Mouse (Mus musculus) neural tube, embryonic 13.5 days (tissue): ENCODE results near the gene Dlg4. TPM values are rescaled to one million over a fixed set of nuclear protein-coding genes. Genes with fewer than 3 reads are reported as not detected.

Experiments
- ATAC-seq: fragments of 200-750 bp; cut with Nextera tagmentation; 2 replicates; pipeline ENCODE4 v1.8.0; 2017; ENCODE audit warnings: low read depth, mild to moderate bottlenecking, moderate TSS enrichment, moderate library complexity
- H3K27ac ChIP-seq: fragments of 300-500 bp; sonication (generic); replicated peaks from 2 replicates; pipeline ENCODE4 v1.5.1; 2015; ENCODE audit warnings: moderate library complexity, mild to moderate bottlenecking, inconsistent platforms
- H3K27me3 ChIP-seq: fragments of 300-500 bp; sonication (generic); 2 replicates; pipeline ENCODE4 v1.6.1; 2015; ENCODE audit warnings: mild to moderate bottlenecking, inconsistent platforms
- H3K36me3 ChIP-seq: fragments of 300-500 bp; sonication (generic); 2 replicates; pipeline ENCODE4 v1.6.1; 2015; ENCODE audit warnings: mild to moderate bottlenecking, inconsistent platforms
- H3K4me1 ChIP-seq: fragments of 300-500 bp; sonication (generic); replicated peaks from 2 replicates; pipeline ENCODE4 v1.6.1; 2015; ENCODE audit warnings: inconsistent platforms
- H3K4me2 ChIP-seq: fragments of 300-500 bp; sonication (generic); 2 replicates; pipeline ENCODE4 v1.6.1; 2015; ENCODE audit warnings: inconsistent platforms, mild to moderate bottlenecking, moderate library complexity
- H3K4me3 ChIP-seq: fragments of 300-500 bp; sonication (generic); 2 replicates; pipeline ENCODE4 v1.5.1; 2015; ENCODE audit warnings: mild to moderate bottlenecking, inconsistent platforms
- H3K9ac ChIP-seq: fragments of 300-500 bp; sonication (generic); 2 replicates; pipeline ENCODE4 v1.6.1; 2015; ENCODE audit warnings: moderate library complexity, mild to moderate bottlenecking, inconsistent platforms
- H3K9me3 ChIP-seq: fragments of 300-500 bp; sonication (generic); 2 replicates; pipeline ENCODE4 v1.6.1; 2016; ENCODE audit warnings: inconsistent platforms
- WGBS: fragments of 180-500 bp; shearing (Covaris S2); methylation state at CpG from one replicate; pipeline ENCODE4 v1.1.7; 2015; 5-methylcytosine and 5-hydroxymethylcytosine counted together
- polyA plus RNA-seq: library from polyadenylated mRNA; unstranded; fragments of >200 nt; fragmentation: Nextera tagmentation; extraction: Ambion mirVana; gene quantifications from 2 replicates; pipeline ENCODE4 v1.2.1, GENCODE M21; 2015

Dlg4 gene
- polyA plus RNA-seq, 1 experiment from 2014 or later = 23.5 TPM

GRCm38 (mm10) chr11:70023481-70024150, 6.9 kb downstream of the Dlg4 start:
- Histone ChIP-seq H3K27ac (peak overlapping the region; percentile 79), H3K36me3 (no peaks in the 10 kb centered on the region), H3K4me3 (peak overlapping the region; percentile 39), H3K9me3 (no peaks in the 10 kb centered on the region), H3K4me1 (peaks cover 94% of the 10 kb centered on the region), H3K27me3 (no peaks in the 10 kb centered on the region), H3K9ac (peak overlapping the region; percentile 71), H3K4me2 (peak overlapping the region; percentile 70)
- no peak for ATAC-seq
- 7% methylated on average over 23 of the region's 29 CpGs for WGBS

DNA sequence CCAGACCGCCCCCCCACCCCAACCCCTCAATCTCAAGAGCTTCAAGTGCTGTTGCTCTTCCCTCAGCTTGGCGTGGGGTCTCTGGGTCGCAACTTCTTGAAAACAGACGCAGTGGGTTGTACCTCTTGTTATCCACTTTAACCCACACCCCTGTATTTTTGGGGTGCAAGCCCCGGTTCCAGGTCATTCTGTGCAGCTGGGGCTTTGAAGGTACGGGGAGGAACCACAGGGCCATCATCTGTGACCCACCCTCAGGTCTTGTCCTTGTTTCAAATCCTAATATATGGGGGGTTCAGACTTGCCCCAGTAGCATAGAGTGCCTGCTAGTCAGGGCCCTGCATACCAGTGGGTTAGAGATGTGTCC, 7.4 kb downstream of the Dlg4 start:
- Histone ChIP-seq H3K9ac (peak overlapping the region; percentile 71), H3K36me3 (no peaks in the 10 kb centered on the region), H3K4me2 (peak overlapping the region; percentile 70), H3K4me1 (peaks cover 94% of the 10 kb centered on the region), H3K27me3 (no peaks in the 10 kb centered on the region), H3K4me3 (peak overlapping the region; percentile 39), H3K9me3 (no peaks in the 10 kb centered on the region), H3K27ac (peak overlapping the region; percentile 79)
- no peak for ATAC-seq
- WGBS = 14% methylated on average over 6 of the region's 6 CpGs

- peak overlapping the region; percentile 66 for H3K4me2 ChIP-seq
- H3K4me1 ChIP-seq = peaks cover 96% of the 10 kb centered on the region
- peak overlapping the region; percentile 32 for H3K4me3 ChIP-seq
- no peaks in the 10 kb centered on the region for H3K27me3 ChIP-seq
- ATAC-seq = no peak
- peak overlapping the region; percentile 98 for H3K27ac ChIP-seq
- WGBS = 3% methylated on average over 19 of the region's 19 CpGs
- H3K9me3 ChIP-seq = no peaks in the 10 kb centered on the region
- peaks cover 15% of the 10 kb centered on the region for H3K36me3 ChIP-seq
- H3K9ac ChIP-seq = peak overlapping the region; percentile 66
Observed at GRCm38 (mm10) chr11:70026689-70027088, 9.9 kb downstream of the Dlg4 start.

- peaks cover 89% of the 10 kb centered on the region for H3K4me1 ChIP-seq
- H3K36me3 ChIP-seq = peaks cover 22% of the 10 kb centered on the region
- H3K4me3 ChIP-seq = peak overlapping the region; percentile 32
- peak overlapping the region; percentile 66 for H3K9ac ChIP-seq
- peak overlapping the region; percentile 98 for H3K27ac ChIP-seq
- no peak for ATAC-seq
- H3K9me3 ChIP-seq = no peaks in the 10 kb centered on the region
- H3K27me3 ChIP-seq = no peaks in the 10 kb centered on the region
- 40% methylated on average over 9 of the region's 9 CpGs for WGBS
- peak overlapping the region; percentile 66 for H3K4me2 ChIP-seq
Observed at GRCm38 (mm10) chr11:70027397-70027796, 10.7 kb downstream of the Dlg4 start.

GRCm38 (mm10) chr11:70028401-70029129, 11.8 kb downstream of the Dlg4 start:
- no peaks in the 10 kb centered on the region for H3K27me3 ChIP-seq
- ATAC-seq = peak; percentile 12
- WGBS = 19% methylated on average over 12 of the region's 12 CpGs
- H3K4me1 ChIP-seq = peaks cover 77% of the 10 kb centered on the region
- H3K36me3 ChIP-seq = peaks cover 32% of the 10 kb centered on the region
- peak overlapping the region; percentile 32 for H3K4me3 ChIP-seq
- H3K9me3 ChIP-seq = no peaks in the 10 kb centered on the region
- H3K9ac ChIP-seq = peak overlapping the region; percentile 66
- peak overlapping the region; percentile 66 for H3K4me2 ChIP-seq
- peak overlapping the region; percentile 98 for H3K27ac ChIP-seq

- Histone ChIP-seq H3K4me2 (peak overlapping the region; percentile 66), H3K36me3 (peaks cover 39% of the 10 kb centered on the region), H3K27me3 (no peaks in the 10 kb centered on the region), H3K9me3 (no peaks in the 10 kb centered on the region), H3K27ac (peak overlapping the region; percentile 98), H3K9ac (peak overlapping the region; percentile 66), H3K4me3 (peak overlapping the region; percentile 32), H3K4me1 (peaks cover 71% of the 10 kb centered on the region)
- WGBS = 0% methylated on average over 20 of the region's 20 CpGs
- peak; percentile 95 for ATAC-seq
Observed at GRCm38 (mm10) chr11:70029130-70029801, 12.5 kb downstream of the Dlg4 start.

- ATAC-seq = peak; percentile 57
- peaks cover 64% of the 10 kb centered on the region for H3K4me1 ChIP-seq
- WGBS = 22% methylated on average over 11 of the region's 11 CpGs
Observed at GRCm38 (mm10) chr11:70029829-70030550, 13.2 kb downstream of the Dlg4 start.

DNA sequence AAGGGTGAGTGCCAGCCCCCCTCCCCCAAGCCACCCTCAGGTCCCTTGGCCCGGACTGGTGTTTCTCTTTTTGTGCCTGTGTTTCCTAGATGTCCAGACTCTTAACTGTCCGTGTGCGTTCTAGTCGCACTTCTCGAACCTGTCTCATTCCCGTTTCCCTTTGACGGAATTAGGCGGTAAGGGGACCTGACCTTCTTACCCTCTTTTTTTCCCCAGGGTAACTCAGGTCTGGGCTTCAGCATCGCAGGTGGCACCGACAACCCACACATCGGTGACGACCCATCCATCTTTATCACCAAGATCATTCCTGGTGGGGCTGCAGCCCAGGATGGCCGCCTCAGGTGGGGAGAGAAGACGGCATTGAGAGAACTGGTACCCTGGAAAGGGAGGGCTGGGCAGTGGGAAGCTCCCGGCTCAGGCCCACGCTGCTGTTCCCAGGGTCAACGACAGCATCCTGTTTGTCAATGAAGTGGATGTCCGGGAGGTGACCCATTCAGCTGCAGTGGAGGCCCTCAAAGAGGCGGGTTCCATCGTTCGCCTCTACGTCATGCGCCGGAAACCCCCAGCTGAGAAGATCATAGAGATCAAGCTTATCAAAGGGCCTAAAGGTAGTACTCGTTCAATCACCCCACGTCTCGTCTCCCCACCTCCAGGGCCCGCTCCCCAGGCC, 14.0 kb downstream of the Dlg4 start:
- ATAC-seq = no peak
- Histone ChIP-seq H3K27ac (peak overlapping the region; percentile 98), H3K9ac (peak overlapping the region; percentile 66), H3K4me2 (peak overlapping the region; percentile 66), H3K36me3 (peaks cover 47% of the 10 kb centered on the region), H3K9me3 (no peaks in the 10 kb centered on the region), H3K4me1 (peaks cover 56% of the 10 kb centered on the region), H3K4me3 (peak overlapping the region; percentile 32), H3K27me3 (no peaks in the 10 kb centered on the region)
- 90% methylated on average over 28 of the region's 28 CpGs for WGBS

More at GRCm38 (mm10) chr11:70029829-70030550, 13.2 kb downstream of the Dlg4 start:
- H3K27me3 ChIP-seq = no peaks in the 10 kb centered on the region
- peaks cover 44% of the 10 kb centered on the region for H3K36me3 ChIP-seq
- H3K9me3 ChIP-seq = no peaks in the 10 kb centered on the region
- H3K4me2 ChIP-seq = peak overlapping the region; percentile 66
- H3K4me3 ChIP-seq = peak overlapping the region; percentile 32
- H3K9ac ChIP-seq = peak overlapping the region; percentile 66
- H3K27ac ChIP-seq = peak overlapping the region; percentile 98

DNA sequence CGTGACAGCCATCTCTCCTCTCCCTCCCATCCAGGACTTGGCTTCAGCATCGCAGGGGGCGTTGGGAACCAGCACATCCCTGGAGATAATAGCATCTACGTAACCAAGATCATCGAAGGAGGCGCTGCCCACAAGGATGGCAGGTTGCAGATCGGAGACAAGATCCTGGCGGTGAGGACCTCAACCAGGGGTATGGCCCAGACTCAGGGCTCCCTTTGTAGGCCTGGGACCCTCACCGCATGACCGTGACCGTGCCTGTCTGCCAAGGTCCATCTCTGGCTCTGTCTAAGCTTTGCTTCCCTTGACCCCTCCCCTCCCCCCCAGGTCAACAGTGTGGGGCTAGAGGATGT, 14.6 kb downstream of the Dlg4 start:
- Histone ChIP-seq H3K36me3 (peaks cover 49% of the 10 kb centered on the region), H3K27me3 (no peaks in the 10 kb centered on the region), H3K27ac (peak overlapping the region; percentile 5; the same call in 1 of the 2 replicates), H3K4me2 (no peak overlapping the region), H3K9me3 (no peaks in the 10 kb centered on the region), H3K4me1 (peaks cover 51% of the 10 kb centered on the region), H3K4me3 (no peak overlapping the region), H3K9ac (no peak overlapping the region)
- ATAC-seq = no peak
- 95% methylated on average over 11 of the region's 11 CpGs for WGBS

DNA sequence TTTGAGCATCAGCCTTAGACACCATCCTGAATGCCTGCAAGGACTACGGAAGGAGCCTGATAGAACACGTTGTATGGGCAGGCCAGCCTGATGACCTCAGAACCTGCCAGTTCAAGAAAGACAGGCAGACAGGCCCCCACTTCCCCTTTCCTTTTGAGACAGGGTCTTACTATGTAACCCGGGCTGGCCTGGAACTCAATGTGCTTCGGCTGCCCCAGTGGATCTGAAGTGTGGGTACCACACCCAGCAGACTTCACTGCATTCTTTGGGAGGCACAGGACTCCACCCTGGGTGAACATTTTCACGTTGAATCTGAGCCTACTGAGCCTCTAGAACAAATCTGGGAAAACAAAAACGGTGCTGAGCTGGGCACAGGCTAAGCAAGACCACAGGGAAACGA, 21.4 kb downstream of the Dlg4 start:
- no peak overlapping the region for H3K4me3 ChIP-seq
- peaks cover 82% of the 10 kb centered on the region for H3K36me3 ChIP-seq
- no peaks in the 10 kb centered on the region for H3K4me1 ChIP-seq
- no peak overlapping the region for H3K4me2 ChIP-seq
- WGBS = 81% methylated on average over 7 of the region's 7 CpGs
- no peak overlapping the region for H3K9ac ChIP-seq
- H3K27me3 ChIP-seq = no peaks in the 10 kb centered on the region
- H3K27ac ChIP-seq = no peak overlapping the region
- H3K9me3 ChIP-seq = no peaks in the 10 kb centered on the region
- no peak for ATAC-seq

DNA sequence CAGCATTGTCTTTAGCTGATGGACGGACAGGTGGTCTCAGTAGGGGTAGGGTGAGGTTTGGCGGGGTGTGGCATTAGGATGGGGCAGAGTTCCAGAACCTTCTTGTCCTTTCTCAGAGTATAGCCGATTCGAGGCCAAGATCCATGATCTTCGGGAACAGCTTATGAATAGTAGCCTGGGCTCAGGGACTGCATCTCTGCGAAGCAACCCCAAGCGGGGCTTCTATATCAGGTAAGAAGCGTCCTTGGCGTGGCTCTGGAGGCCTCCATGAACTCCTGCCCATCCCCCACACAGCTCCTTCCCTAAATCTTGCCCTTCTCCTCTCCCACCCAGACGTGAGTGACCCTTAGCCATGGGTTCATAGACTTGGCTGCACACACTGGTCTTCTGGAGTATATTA, 22.9 kb downstream of the Dlg4 start:
- Histone ChIP-seq H3K9ac (no peak overlapping the region), H3K9me3 (no peaks in the 10 kb centered on the region), H3K36me3 (peaks cover 82% of the 10 kb centered on the region), H3K4me1 (no peaks in the 10 kb centered on the region), H3K4me2 (no peak overlapping the region), H3K27ac (no peak overlapping the region), H3K27me3 (no peaks in the 10 kb centered on the region), H3K4me3 (no peak overlapping the region)
- whole genome bisulfite sequencing = 94% methylated on average over 10 of the region's 10 CpGs
- ATAC-seq = no peak
